Mouse (Mus musculus) adrenal gland, postnatal 36 days (tissue): ENCODE measurements around the gene Svopl. TPM values are rescaled to one million over a fixed set of nuclear protein-coding genes. Genes with fewer than 3 reads are reported as not detected.
A peak's percentile ranks its signal among the peaks of the same experiment; 100 is the strongest.

Source experiments
- DNase-seq, 2 experiments: peaks; one replicate each; pipeline ENCODE4 v3.0.0; 2021; ENCODE audit warnings: mixed read lengths in 1 of 2
- total RNA-seq, 2 experiments: library from RNA; stranded (reverse); gene quantifications; 2 replicates each; pipeline ENCODE4 v1.2.3; 2021

The Svopl gene
- total RNA-seq, 2 experiments from 2014 or later = 1.5 to 2.5 TPM

DNA sequence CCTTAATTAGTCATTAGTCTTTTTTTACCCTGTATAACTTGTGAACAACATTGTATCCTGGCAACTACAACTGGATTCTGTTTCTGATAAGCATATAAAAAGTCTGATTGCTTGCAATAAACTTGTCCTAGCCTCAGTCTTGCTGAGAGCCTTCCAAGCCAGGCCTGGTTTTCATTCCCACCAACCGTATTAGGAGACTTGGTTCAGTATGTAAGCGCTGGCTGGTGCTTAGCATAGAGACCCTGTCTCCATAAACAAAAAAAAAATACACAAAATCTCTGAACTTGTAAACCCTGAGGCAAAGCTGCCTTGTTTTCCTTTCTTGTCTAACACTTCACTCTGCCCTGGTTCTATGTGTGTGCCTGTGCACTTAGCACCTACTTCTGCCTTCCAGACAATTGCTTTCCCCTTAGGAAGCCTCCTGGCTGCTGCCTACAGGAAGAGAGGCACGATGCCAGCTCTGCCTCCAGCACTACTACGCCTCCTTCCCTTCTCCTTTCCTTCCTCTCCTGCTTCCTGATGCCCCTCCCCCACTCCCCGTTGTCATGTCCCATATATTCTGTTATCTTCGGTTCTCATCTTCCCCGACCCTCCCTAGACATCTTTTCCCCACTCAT is 14.8 kb downstream of the Svopl start:
- peak; percentile 31 to 53 for DNase-seq

DNA sequence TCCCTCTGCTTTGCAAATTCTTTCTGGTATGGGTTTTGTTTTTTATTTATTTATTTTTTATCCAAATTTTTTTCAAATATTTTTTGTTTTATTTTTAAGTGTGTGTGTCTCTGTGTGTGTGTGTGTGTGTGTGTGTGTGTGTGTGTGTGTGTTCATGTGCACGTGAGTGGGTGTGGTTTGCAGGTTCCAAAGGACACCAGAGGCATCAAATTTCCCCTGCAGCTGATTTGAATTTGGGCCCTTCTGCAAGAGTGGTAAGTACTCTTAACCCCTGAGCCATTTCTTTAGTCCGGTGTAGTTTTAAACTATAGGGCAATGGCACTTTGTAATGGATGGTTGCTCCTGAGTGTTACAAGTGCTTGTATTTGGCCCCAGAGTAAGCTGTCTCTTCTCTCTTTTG is 18.6 kb downstream of the Svopl start:
- no peak for DNase-seq

DNA sequence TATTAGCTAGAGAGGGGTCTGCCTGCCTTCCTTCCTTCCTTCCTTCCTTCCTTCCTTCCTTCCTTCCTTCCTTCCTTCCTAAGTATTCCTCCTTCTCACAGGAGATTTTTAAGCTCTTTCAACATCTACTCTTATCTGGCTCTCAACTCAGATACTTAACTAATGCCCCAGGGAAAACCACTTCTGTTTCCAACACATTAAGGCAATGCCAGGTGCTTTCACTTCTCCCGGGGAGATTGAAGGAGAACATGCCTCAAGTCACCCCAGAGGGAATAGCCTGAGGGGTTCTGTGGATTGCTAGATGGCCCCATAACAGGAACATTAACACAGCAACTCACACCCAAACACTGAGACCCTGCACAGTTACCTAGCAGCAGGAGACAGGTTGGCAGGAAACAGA is 19.0 kb downstream of the Svopl start:
- no peak for DNase-seq

DNA sequence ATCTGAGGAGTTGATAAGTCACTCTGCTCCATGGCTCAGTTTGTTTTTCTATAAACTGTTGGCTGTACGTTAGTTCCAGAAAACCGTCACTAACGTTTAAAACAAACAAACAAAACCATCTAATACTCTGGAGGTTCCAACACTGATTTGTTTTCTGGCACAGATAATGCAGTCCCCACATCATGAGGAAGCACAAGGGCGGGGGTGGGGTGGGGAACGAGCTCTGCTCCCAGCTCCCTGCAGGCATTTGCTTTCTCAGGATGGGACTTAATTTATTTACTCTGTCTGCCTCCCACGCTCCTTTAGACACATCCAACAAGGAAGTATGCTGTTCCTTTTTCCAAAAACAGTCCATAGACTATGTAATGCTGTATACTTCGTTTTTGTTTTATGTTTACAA is 23.5 kb downstream of the Svopl start:
- DNase-seq = no peak

DNA sequence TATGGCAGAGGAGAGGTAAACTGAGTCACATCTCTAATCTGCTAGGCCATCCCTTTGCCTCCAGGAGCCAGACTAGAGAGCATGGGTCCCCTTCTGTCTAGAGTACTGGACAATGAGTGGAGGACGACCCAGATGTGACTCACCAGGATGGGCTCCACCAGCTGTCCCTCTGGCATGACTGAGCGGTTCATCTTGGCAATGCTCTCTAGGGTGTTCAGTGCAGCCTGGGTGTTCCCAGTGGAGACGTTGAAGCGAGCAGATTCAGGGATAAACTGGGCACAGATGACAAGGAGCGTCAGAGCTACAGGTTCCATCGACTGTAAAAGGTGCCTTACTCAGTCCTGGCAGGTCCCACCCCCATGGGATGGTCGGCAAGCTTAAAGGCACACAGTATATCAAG is 25.4 kb downstream of the Svopl start:
- no peak for DNase-seq

DNA sequence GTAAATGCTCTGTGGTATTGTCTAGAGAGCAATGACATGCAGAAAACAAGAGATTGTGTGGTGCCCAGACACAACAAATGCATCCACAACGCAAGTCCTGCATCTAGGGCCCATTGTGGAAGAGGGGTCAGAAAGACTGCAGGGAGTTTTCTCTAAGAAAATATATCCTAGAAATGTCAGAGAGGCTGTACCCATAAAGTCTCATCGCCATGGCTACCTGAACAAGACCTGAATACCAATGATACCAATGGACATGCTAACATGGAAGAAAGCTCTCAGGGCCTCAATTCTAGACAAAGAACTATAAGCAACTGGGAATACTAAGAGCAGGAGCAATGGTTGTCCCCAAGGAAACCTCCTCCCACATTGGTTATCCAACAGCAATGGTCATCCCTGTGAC is 34.0 kb downstream of the Svopl start:
- DNase-seq = no peak

DNA sequence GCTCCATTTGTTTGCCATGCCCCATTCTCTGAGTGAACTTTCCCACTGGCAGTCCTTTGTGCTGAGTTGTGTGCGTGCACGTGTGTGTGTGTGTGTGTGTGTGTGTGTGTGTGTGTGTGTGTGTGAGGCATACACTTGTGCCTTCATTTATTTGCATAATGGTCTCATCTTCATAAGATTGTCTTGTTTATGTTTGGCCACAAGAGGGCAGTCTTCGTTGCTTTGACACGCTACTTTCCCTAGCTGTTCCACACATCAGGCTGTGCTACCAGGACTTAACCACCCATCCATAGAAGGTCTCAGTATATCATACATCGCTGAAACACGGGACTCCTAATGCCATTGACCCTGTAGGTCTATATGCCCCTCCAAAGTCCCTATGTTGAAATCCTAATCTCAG is 39.3 kb downstream of the Svopl start:
- peak; percentile 31 to 59 for DNase-seq

DNA sequence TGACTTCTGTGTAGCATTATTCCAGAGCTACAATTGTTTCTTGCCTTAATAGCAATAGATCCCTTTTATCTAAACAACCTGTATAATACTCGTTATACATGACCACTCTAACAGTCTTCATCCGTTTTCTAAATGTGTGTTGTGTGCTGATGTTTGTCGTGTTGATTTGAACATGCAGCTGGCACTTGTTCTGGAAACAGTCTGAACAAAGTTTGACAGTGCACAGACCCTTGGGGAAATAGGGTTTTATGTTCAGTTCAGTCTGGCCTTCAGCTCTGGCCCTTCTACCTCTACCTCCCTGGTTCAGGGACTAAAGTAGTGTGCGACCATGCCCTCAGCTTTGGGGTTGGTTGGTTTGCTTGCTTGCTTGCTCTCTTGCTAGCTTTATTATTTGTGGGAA is 79.4 kb downstream of the Svopl start:
- DNase-seq = no peak

DNA sequence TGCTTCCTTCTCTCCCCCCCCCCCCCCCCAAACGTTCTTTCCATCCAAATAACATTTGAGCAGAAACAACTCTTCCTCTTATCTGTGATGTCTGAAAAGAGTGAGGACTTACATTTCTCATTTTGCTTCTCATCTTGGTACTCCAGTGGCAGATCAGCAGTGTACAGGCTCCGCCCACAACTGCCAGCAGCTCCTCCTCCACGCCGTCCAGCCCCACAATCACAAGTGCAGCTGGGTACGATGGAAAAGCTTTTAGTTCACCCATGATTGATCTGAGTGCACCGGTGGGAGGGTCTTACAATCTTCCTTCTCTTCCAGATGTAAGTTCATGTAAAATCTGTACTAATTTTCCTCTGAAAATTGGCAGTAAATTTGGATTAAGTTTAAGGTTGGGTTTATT is 95.5 kb downstream of the Svopl start:
- no peak for DNase-seq

DNA sequence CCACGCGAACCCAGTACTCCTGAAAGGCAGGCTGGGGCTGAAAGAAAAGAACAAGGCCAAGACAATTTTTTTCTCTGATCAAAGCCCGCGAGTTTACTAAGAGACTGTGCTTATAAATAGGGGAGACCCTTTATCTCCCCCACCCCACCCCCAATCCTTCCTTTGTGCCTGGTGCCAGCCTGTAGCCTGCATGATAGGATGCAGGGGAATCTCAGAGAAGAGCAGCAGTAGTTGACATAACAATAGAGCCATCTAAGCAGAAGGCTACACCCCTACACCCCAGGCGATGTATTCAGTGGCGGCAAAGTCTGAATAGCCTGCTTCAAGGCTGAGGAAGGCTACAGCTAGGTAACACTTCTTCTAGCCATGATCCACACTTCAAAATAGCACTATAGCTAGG is 110.3 kb downstream of the Svopl start:
- DNase-seq = no peak

Other genes starting within 250 kb of the Svopl start
- 10 to 100 TPM; 30.6 to 33.4 TPM for gene Trim24, start 176.2 kb downstream of the Svopl start, total RNA-seq
- gene Tmem213, start 62.3 kb upstream of the Svopl start, total RNA-seq = not detected
- 1 to 10 TPM; 1.9 to 2.4 TPM for gene Atp6v0a4, start 77.6 kb upstream of the Svopl start, total RNA-seq
- gene D630045J12Rik, start 207.0 kb upstream of the Svopl start, total RNA-seq = 1 to 10 TPM; 3.0 to 3.7 TPM